Mouse (Mus musculus): ENCODE measurements around the gene 4930432M17Rik. TPM values are rescaled to one million over a fixed set of nuclear protein-coding genes. Genes with fewer than 3 reads are reported as not detected.

The 4930432M17Rik gene
- polyA plus RNA-seq, 1 experiment from 2014 or later = not detected

GRCm38 (mm10) chr3:121637792-121638191 lies 32.8 kb upstream of the 4930432M17Rik start:
- no peak overlapping the region for H3K4me2 ChIP-seq (ENCODE audit: low read depth, low read length, severe bottlenecking)

GRCm38 (mm10) chr3:121638241-121638640 lies 32.3 kb upstream of the 4930432M17Rik start:
- no peaks in the 10 kb centered on the region for H3K9me3 ChIP-seq (ENCODE audit: control insufficient read depth, low read length)
- 87% methylated on average over 3 of the region's 3 CpGs for WGBS
- no peak for DNase-seq (ENCODE audit: low spot score)
- no peaks in the 10 kb centered on the region for H3K36me3 ChIP-seq (ENCODE audit: control insufficient read depth, insufficient read depth, low read length)
- no peak overlapping the region for H3K9ac ChIP-seq (ENCODE audit: low read length)
- no peaks in the 10 kb centered on the region for H3K27me3 ChIP-seq (ENCODE audit: control insufficient read depth, insufficient read depth, low read length)
- no peak overlapping the region for H3K27ac ChIP-seq (ENCODE audit: low read depth, low read length)
- no peak overlapping the region for H3K4me2 ChIP-seq (ENCODE audit: low read depth, low read length, severe bottlenecking)
- no peaks in the 10 kb centered on the region for H3K4me1 ChIP-seq (replicated peaks; ENCODE audit: control insufficient read depth, insufficient read depth, low read length)
- H3K4me3 ChIP-seq (ENCODE audit: low read depth, low read length) = no peak overlapping the region
- no peak for ATAC-seq (replicated peaks; ENCODE audit: low FRiP score)

More at GRCm38 (mm10) chr3:121637792-121638191, 32.8 kb upstream of the 4930432M17Rik start:
- no peak overlapping the region for H3K9ac ChIP-seq (ENCODE audit: low read length)
- no peak for ATAC-seq (replicated peaks; ENCODE audit: low FRiP score)
- WGBS = 84% methylated on average over 5 of the region's 5 CpGs
- H3K36me3 ChIP-seq (ENCODE audit: control insufficient read depth, insufficient read depth, low read length) = no peaks in the 10 kb centered on the region
- DNase-seq (ENCODE audit: low spot score) = no peak
- no peaks in the 10 kb centered on the region for H3K27me3 ChIP-seq (ENCODE audit: control insufficient read depth, insufficient read depth, low read length)
- H3K4me3 ChIP-seq (ENCODE audit: low read depth, low read length) = no peak overlapping the region
- H3K27ac ChIP-seq (ENCODE audit: low read depth, low read length) = no peak overlapping the region
- H3K4me1 ChIP-seq (replicated peaks; ENCODE audit: control insufficient read depth, insufficient read depth, low read length) = no peaks in the 10 kb centered on the region
- no peaks in the 10 kb centered on the region for H3K9me3 ChIP-seq (ENCODE audit: control insufficient read depth, low read length)

DNA sequence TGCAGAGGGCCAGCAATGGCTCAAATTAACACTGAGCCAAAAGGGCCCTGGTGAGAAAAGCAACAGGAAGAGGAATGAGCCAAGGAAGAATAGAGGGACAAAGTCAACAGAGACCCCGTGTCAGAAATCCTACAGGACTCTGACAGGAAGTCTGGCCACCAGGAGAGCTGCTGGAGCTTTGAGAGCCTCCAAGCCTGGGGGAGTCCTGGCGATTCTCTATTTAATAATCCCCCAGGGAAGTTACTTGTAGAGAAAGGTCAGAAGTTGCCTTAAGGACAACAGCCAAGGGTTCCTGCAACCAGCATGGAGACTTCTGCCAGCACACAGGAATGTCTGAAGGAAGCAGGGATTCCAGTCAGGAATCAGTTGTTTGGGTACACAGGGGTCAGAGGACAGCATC lies 30.0 kb upstream of the 4930432M17Rik start:
- Histone ChIP-seq H3K36me3 (ENCODE audit: control insufficient read depth, insufficient read depth, low read length) (no peaks in the 10 kb centered on the region), H3K27me3 (ENCODE audit: control insufficient read depth, insufficient read depth, low read length) (no peaks in the 10 kb centered on the region), H3K9me3 (ENCODE audit: control insufficient read depth, low read length) (no peaks in the 10 kb centered on the region), H3K4me1 (replicated peaks; ENCODE audit: control insufficient read depth, insufficient read depth, low read length) (no peaks in the 10 kb centered on the region), H3K4me3 (ENCODE audit: low read depth, low read length) (no peak overlapping the region), H3K4me2 (ENCODE audit: low read depth, low read length, severe bottlenecking) (no peak overlapping the region), H3K27ac (ENCODE audit: low read depth, low read length) (no peak overlapping the region), H3K9ac (ENCODE audit: low read length) (no peak overlapping the region)
- ATAC-seq (replicated peaks; ENCODE audit: low FRiP score) (no peak), DNase-seq (ENCODE audit: low spot score) (no peak)
- 61% methylated on average over 2 of the region's 2 CpGs for WGBS

- ATAC-seq (replicated peaks; ENCODE audit: low FRiP score) = no peak
- H3K27me3 ChIP-seq (ENCODE audit: control insufficient read depth, insufficient read depth, low read length) = no peaks in the 10 kb centered on the region
- H3K27ac ChIP-seq (ENCODE audit: low read depth, low read length) = no peak overlapping the region
- H3K9ac ChIP-seq (ENCODE audit: low read length) = no peak overlapping the region
- H3K4me2 ChIP-seq (ENCODE audit: low read depth, low read length, severe bottlenecking) = no peak overlapping the region
- H3K9me3 ChIP-seq (ENCODE audit: control insufficient read depth, low read length) = no peaks in the 10 kb centered on the region
- no peak overlapping the region for H3K4me3 ChIP-seq (ENCODE audit: low read depth, low read length)
- WGBS = 77% methylated on average over 8 of the region's 8 CpGs
- no peak for DNase-seq (ENCODE audit: low spot score)
- H3K4me1 ChIP-seq (replicated peaks; ENCODE audit: control insufficient read depth, insufficient read depth, low read length) = no peaks in the 10 kb centered on the region
- H3K36me3 ChIP-seq (ENCODE audit: control insufficient read depth, insufficient read depth, low read length) = no peaks in the 10 kb centered on the region
Observed at GRCm38 (mm10) chr3:121643236-121643635, 27.3 kb upstream of the 4930432M17Rik start.

DNA sequence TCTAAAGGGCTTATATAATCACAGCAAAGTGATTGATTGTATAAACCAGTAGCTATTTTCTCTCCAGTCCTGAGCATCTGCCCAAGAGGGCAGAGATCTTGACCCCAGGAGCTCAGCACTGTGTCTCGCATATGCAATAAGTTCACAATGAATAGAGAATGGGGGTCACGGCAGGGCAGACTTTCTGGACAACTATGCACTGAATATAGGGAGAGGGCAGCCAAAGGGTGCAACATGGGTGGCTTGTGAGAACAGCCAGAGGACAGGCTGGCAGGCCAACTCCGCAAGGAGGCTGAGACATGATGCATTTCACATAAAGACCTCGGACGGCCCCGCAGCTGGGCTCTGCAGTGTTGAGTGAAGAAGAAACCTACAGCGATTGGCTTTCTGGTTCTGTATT lies 25.1 kb upstream of the 4930432M17Rik start:
- ATAC-seq (replicated peaks; ENCODE audit: low FRiP score) (no peak), DNase-seq (ENCODE audit: low spot score) (no peak)
- Histone ChIP-seq H3K27me3 (ENCODE audit: control insufficient read depth, insufficient read depth, low read length) (no peaks in the 10 kb centered on the region), H3K4me2 (ENCODE audit: low read depth, low read length, severe bottlenecking) (no peak overlapping the region), H3K9ac (ENCODE audit: low read length) (no peak overlapping the region), H3K4me3 (ENCODE audit: low read depth, low read length) (no peak overlapping the region), H3K36me3 (ENCODE audit: control insufficient read depth, insufficient read depth, low read length) (no peaks in the 10 kb centered on the region), H3K27ac (ENCODE audit: low read depth, low read length) (no peak overlapping the region), H3K4me1 (replicated peaks; ENCODE audit: control insufficient read depth, insufficient read depth, low read length) (no peaks in the 10 kb centered on the region), H3K9me3 (ENCODE audit: control insufficient read depth, low read length) (no peaks in the 10 kb centered on the region)
- WGBS = 60% methylated on average over 7 of the region's 7 CpGs

GRCm38 (mm10) chr3:121646364-121647048 lies 24.1 kb upstream of the 4930432M17Rik start:
- no peak for DNase-seq (ENCODE audit: low spot score)
- Histone ChIP-seq H3K9ac (ENCODE audit: low read length) (no peak overlapping the region), H3K27ac (ENCODE audit: low read depth, low read length) (no peak overlapping the region), H3K9me3 (ENCODE audit: control insufficient read depth, low read length) (no peaks in the 10 kb centered on the region), H3K4me2 (ENCODE audit: low read depth, low read length, severe bottlenecking) (no peak overlapping the region), H3K27me3 (ENCODE audit: control insufficient read depth, insufficient read depth, low read length) (no peaks in the 10 kb centered on the region), H3K4me3 (ENCODE audit: low read depth, low read length) (no peak overlapping the region), H3K4me1 (replicated peaks; ENCODE audit: control insufficient read depth, insufficient read depth, low read length) (no peaks in the 10 kb centered on the region), H3K36me3 (ENCODE audit: control insufficient read depth, insufficient read depth, low read length) (no peaks in the 10 kb centered on the region)
- ATAC-seq (replicated peaks; ENCODE audit: low FRiP score) = no peak
- WGBS = 71% methylated on average over 9 of the region's 9 CpGs

DNA sequence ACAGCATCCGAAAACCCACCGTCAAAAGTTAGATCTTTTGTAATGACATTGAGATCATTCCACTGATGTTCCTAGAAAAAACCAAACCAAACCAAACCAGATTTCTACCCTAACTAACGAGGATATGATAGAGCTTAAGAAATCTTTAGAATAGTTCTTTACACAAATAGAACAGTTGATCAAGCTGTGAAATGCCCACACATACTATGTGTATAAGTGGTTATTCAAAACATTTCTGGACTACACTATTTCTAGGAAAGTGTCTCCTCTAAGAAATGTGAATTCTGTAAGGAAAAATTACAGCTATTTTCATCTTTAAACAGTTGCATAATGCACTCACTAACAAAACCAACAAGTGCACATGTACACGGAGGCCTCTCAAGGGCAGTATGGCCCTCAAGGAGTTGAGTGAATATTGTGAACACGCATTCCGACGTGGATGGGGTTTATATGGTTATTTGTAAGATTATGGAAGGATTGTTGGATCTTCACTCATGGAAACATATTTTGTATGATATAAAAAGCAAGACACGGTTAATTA lies 22.3 kb upstream of the 4930432M17Rik start:
- no peaks in the 10 kb centered on the region for H3K9me3 ChIP-seq (ENCODE audit: control insufficient read depth, low read length)
- no peaks in the 10 kb centered on the region for H3K36me3 ChIP-seq (ENCODE audit: control insufficient read depth, insufficient read depth, low read length)
- no peak overlapping the region for H3K9ac ChIP-seq (ENCODE audit: low read length)
- H3K27ac ChIP-seq (ENCODE audit: low read depth, low read length) = no peak overlapping the region
- ATAC-seq (replicated peaks; ENCODE audit: low FRiP score) (no peak), DNase-seq (ENCODE audit: low spot score) (no peak)
- no peaks in the 10 kb centered on the region for H3K4me1 ChIP-seq (replicated peaks; ENCODE audit: control insufficient read depth, insufficient read depth, low read length)
- no peak overlapping the region for H3K4me3 ChIP-seq (ENCODE audit: low read depth, low read length)
- no peaks in the 10 kb centered on the region for H3K27me3 ChIP-seq (ENCODE audit: control insufficient read depth, insufficient read depth, low read length)
- no peak overlapping the region for H3K4me2 ChIP-seq (ENCODE audit: low read depth, low read length, severe bottlenecking)
- 91% methylated on average over 8 of the region's 8 CpGs for WGBS

DNA sequence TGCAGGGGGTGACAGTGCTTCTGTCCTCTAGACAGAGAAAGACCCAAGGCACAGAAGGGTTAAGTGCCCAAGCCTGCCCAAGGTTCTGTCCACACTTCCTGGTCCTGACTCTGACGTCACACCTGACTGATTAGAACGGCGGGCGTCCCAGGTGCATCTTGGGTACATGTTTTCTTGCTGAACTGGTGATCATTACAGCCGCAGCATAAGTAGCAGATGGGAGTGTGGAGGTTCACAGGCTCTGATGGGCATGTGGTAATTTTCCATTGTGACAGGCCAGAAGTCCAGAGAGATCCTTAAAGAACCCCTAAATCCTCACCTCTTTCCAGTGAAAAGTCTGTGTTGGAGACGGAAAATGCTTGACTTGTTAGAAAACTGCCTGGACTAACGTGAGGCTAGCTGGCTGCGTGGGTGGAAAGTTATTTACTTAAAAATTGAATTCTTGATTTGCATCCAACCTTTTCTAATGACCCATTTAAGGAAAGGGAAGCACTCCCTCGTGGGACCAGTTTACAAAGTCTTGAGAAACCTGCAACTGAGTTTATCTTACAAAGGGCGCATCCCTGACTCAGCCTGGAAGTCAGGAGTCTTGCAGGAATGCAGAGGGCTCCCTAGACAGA lies 20.4 kb upstream of the 4930432M17Rik start:
- H3K9me3 ChIP-seq (ENCODE audit: control insufficient read depth, low read length) = no peaks in the 10 kb centered on the region
- no peak for DNase-seq (ENCODE audit: low spot score)

More for the DNA sequence above, 20.4 kb upstream of the 4930432M17Rik start:
- Histone ChIP-seq H3K27ac (ENCODE audit: low read depth, low read length) (no peak overlapping the region), H3K9ac (ENCODE audit: low read length) (no peak overlapping the region), H3K4me1 (replicated peaks; ENCODE audit: control insufficient read depth, insufficient read depth, low read length) (no peaks in the 10 kb centered on the region), H3K4me3 (ENCODE audit: low read depth, low read length) (no peak overlapping the region), H3K27me3 (ENCODE audit: control insufficient read depth, insufficient read depth, low read length) (no peaks in the 10 kb centered on the region), H3K4me2 (ENCODE audit: low read depth, low read length, severe bottlenecking) (no peak overlapping the region), H3K36me3 (ENCODE audit: control insufficient read depth, insufficient read depth, low read length) (no peaks in the 10 kb centered on the region)
- WGBS = 78% methylated on average over 10 of the region's 10 CpGs
- ATAC-seq (replicated peaks; ENCODE audit: low FRiP score) = 0 out of 2 replicates have a peak, but pooled peaks have one; percentile 12

All from forebrain, embryonic 11.5 days (tissue).